Mouse (Mus musculus) testis, adult 2 months (tissue): ENCODE data around the gene Pax5.

Experiments used
- CTCF ChIP-seq: fragments of 200-500 bp; IDR thresholded peaks from 2 replicates; pipeline ENCODE4 v1.5.1; 2012; ENCODE audit warnings: low read depth, mild to moderate bottlenecking, inconsistent platforms, low read length, moderate library complexity; ENCODE audit not compliant: control insufficient read depth, insufficient read depth, insufficient replicate concordance
- POLR2A ChIP-seq: fragments of 200-500 bp; IDR thresholded peaks from 2 replicates; pipeline ENCODE4 v1.6.1; 2012; ENCODE audit warnings: low read depth, mild to moderate bottlenecking, inconsistent platforms, low read length, moderate library complexity; ENCODE audit not compliant: control insufficient read depth

DNA sequence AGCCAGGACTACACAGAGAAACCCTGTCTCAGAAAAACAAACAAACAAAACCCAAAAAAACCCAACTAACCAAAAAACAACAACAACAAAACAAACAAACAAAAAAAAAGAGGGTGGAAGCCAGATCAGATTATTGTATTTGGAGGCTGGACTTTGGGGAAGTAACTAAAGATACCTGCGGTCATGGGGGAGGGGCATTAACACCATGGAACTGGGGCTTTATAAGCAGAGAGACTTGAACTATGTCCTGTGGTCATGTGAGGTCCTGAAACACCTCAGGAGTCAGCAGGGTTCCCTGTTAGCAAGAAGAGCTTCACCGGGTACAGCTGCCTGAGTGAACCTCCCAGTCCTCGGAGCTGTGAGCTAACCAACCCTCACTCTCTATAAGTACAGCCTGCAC is 168.2 kb downstream of the Pax5 start:
- no peak for TF ChIP-seq CTCF
- no peak for TF ChIP-seq POLR2A
